Mouse (Mus musculus) heart, postnatal 0 days (tissue): ENCODE results near the gene Sgms1.

Experiments
- CTCF ChIP-seq: IDR thresholded peaks from 2 replicates; pipeline ENCODE4 v1.5.1; 2016; ENCODE audit warnings: antibody characterized with exemption, control low read depth, low read depth
- EP300 ChIP-seq: IDR thresholded peaks from 2 replicates; pipeline ENCODE4 v1.6.1; 2016; ENCODE audit warnings: antibody characterized with exemption, low read depth

DNA sequence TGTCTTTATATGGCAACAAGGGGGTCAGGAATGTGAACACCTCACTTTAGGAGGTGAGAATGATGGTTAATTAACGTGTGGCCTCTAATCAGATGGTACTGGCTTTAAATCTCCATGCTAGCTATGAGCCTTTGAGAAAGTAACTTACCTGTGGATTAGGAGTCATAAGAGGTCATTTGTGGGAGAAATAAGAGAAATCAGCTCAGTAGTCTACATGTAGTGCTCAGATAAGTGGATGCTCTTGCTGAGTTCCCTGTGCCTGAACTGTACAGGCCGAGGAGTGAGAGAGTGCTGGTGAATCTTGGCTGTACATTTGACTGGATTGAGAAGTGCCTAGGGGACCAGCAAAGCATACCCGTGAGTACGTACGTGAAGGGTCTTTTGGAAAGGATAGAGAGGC lies 14.3 kb upstream of the Sgms1 start:
- no peak for TF ChIP-seq CTCF
- no peak for TF ChIP-seq EP300
